Mouse (Mus musculus) liver, adult 2 months (tissue): Measurements from ENCODE around the gene 1700028K03Rik. TPM values are rescaled to one million over a fixed set of nuclear protein-coding genes. Genes with fewer than 3 reads are reported as not detected.

Experiments
- DNase-seq: peaks from one replicate; pipeline ENCODE4 v3.0.0-alpha.2; 2011; ENCODE audit warnings: low read depth, low spot score; ENCODE audit errors: extremely low read depth
- H3K27ac ChIP-seq: fragments of 200-500 bp; replicated peaks from 2 replicates; pipeline ENCODE4 v1.5.1; 2012; ENCODE audit warnings: low read depth, mild to moderate bottlenecking, control low read depth, inconsistent platforms, low read length; ENCODE audit not compliant: insufficient read depth
- H3K27me3 ChIP-seq: fragments of 200-500 bp; 2 replicates; pipeline ENCODE4 v1.6.1; 2012; ENCODE audit warnings: mild to moderate bottlenecking, moderate library complexity, low read length, inconsistent platforms; ENCODE audit not compliant: control insufficient read depth, insufficient read depth
- H3K36me3 ChIP-seq: fragments of 200-500 bp; 2 replicates; pipeline ENCODE4 v1.6.1; 2012; ENCODE audit warnings: low read length, inconsistent platforms; ENCODE audit not compliant: control insufficient read depth, insufficient read depth
- H3K4me1 ChIP-seq: fragments of 200-500 bp; 2 replicates; pipeline ENCODE4 v1.6.1; 2011; ENCODE audit warnings: low read length; ENCODE audit not compliant: control insufficient read depth, insufficient read depth
- H3K4me3 ChIP-seq: fragments of 200-500 bp; 2 replicates; pipeline ENCODE4 v1.5.1; 2011; ENCODE audit warnings: low read depth, mild to moderate bottlenecking, control low read depth, low read length, moderate library complexity; ENCODE audit not compliant: insufficient read depth
- H3K79me2 ChIP-seq: fragments of 200-500 bp; 2 replicates; pipeline ENCODE4 v1.6.1; 2012; ENCODE audit warnings: inconsistent platforms, mild to moderate bottlenecking, low read length, moderate library complexity; ENCODE audit not compliant: control insufficient read depth, insufficient read depth
- H3K9ac ChIP-seq: fragments of 200-500 bp; 2 replicates; pipeline ENCODE4 v1.6.1; 2012; ENCODE audit warnings: low read depth, mild to moderate bottlenecking, control low read depth, inconsistent platforms, low read length
- CTCF ChIP-seq: fragments of 200-500 bp; IDR thresholded peaks from 2 replicates; pipeline ENCODE4 v1.5.1; 2011; ENCODE audit warnings: low read depth, low read length, control low read depth
- POLR2A ChIP-seq: fragments of 200-500 bp; IDR thresholded peaks from 2 replicates; pipeline ENCODE4 v1.6.1; 2011; ENCODE audit warnings: low read length, control low read depth; ENCODE audit not compliant: insufficient read depth; ENCODE audit errors: extremely low read depth
- WGBS: fragments of 180-500 bp; shearing (Covaris S2); methylation state at CpG from one replicate; pipeline ENCODE4 v1.1.7; 2018; 5-methylcytosine and 5-hydroxymethylcytosine counted together
- polyA plus RNA-seq: library from polyadenylated mRNA; depleted of rRNA; stranded (reverse); fragments of >200 nt; gene quantifications from 2 replicates; pipeline ENCODE4 v1.2.3, GENCODE M21; 2012
- total RNA-seq: library from RNA; depleted of rRNA; stranded (reverse); fragments of >200 nt; gene quantifications from 2 replicates; pipeline ENCODE4 v1.2.3, GENCODE M21; 2014

1700028K03Rik gene
- total and polyA plus RNA-seq, 2 experiments: 0.18 TPM; not detected in 1

DNA sequence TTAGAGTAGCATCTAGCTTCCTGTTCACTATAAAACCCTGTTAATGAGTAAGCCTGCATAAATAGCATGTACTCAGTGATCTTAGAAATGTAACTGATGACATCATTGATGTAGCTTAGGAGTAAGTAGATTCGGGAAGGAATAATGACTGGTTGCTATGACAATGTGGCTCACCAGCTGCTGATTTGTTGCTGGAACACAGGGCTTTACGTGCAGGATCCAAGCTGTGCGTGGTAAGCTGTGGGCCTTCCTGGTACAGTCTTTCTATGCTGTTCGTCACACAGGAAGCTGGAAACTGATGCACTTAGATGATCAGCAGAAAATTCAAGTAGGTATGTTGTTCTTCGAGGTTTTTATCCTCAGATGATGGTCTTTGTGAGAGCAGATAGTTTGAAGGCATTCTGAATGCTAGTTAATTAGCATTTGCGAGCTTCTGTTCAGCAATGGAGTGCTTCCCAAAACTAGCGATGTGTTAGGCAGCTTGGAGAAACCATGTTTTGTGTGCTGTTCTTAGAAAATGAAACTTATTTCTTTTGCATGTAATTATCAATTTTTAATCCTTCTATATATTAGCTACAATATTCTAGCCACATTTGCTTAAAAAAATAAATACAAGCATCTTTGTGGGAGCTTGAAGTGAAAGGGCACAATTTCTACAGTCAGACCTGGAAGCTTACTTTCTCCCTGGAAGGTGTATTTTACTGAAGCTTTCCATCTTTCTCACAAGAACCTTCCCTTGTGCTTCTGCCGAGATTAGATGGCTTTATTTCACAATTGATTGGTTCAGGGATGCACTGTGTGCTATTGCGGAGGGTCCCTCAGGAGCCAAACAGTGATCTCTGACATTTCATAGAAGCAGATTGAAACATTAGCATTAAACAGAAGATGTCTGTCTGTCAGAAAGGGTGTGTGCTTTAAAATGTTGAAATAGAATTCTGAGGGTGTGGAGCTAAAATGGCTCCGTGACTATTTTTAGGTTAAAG, 36.7 kb upstream of the 1700028K03Rik start:
- no peak overlapping the region for H3K9ac ChIP-seq
- WGBS: 89% methylated on average over 10 of the region's 10 CpGs

DNA sequence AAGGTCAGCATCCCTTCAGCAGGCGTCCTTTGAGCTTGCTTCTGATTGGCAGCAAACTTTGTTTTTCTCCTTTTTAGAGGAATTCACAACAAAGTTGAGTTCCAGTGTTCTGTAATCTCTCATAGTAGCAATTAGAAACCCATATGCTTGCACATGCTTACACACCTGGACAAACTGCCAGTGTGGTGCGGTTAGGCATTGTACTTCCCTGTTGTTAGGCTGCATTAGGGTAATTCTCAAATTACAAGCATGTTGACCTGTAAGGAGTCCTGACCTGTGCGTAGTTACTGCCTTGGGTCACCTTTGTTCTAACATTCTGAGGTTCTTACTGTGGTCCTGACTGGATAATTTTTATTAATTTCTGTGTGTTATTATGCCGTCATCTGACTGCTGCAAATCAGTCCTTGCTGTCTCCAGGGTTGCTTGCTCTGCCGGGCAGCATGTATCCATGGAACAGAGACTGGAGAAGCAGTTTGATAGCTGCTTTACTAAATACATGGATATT, 35.7 kb upstream of the 1700028K03Rik start:
- 0 out of 2 replicates have a peak, but pooled peaks cover 2% of the 10 kb centered on the region for H3K36me3 ChIP-seq
- H3K27me3 ChIP-seq: no peaks in the 10 kb centered on the region
- H3K9ac ChIP-seq: no peak overlapping the region
- DNase-seq: no peak
- H3K79me2 ChIP-seq: no peaks in the 10 kb centered on the region
- H3K4me1 ChIP-seq: no peaks in the 10 kb centered on the region
- no peak overlapping the region for H3K27ac ChIP-seq
- no peak overlapping the region for H3K4me3 ChIP-seq
- TF ChIP-seq CTCF (no peak), POLR2A (no peak)
- 83% methylated on average over 5 of the region's 5 CpGs for WGBS

More for the DNA sequence above, 36.7 kb upstream of the 1700028K03Rik start:
- Histone ChIP-seq H3K36me3 (no peaks in the 10 kb centered on the region; the same call in 1 of the 2 replicates), H3K27me3 (no peaks in the 10 kb centered on the region), H3K27ac (no peak overlapping the region), H3K4me1 (no peaks in the 10 kb centered on the region), H3K79me2 (no peaks in the 10 kb centered on the region), H3K4me3 (no peak overlapping the region)
- TF ChIP-seq CTCF (no peak), POLR2A (no peak)
- no peak for DNase-seq

DNA sequence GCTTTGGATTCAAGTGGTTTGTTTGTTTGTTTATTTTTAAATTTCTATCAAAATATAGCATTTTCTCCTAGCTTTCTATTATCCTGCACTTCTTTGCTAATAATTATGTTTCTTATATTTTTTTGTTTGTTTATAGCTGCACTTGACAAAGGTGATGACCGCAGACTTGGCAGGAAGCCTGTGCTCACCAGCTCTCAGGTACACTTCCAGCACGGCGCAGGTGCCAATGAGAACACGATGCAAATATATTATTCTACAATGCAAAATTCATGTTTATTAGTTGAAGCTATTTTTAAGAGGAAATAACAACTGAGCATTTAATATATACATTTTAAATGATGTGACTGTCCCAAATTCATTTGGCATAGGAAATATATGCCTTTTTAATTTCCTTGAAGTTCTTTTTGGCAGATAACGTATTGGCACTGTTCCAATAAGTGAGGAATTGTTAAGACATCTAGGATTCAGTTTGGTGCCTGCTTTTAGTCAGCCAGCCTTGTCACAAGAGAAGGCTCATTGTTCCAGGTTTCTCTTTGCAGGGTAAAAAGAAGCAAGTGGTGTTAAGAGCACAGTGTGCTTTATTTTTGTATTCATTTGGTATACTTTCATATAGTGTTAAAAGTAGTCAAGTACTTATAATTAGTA, 34.5 kb upstream of the 1700028K03Rik start:
- H3K27me3 ChIP-seq: no peaks in the 10 kb centered on the region
- TF ChIP-seq CTCF (no peak), POLR2A (no peak)
- no peak overlapping the region for H3K4me3 ChIP-seq
- H3K36me3 ChIP-seq: peaks cover 7% of the 10 kb centered on the region; the same call in 1 of the 2 replicates
- H3K27ac ChIP-seq: no peak overlapping the region
- H3K4me1 ChIP-seq: no peaks in the 10 kb centered on the region
- DNase-seq: no peak
- 89% methylated on average over 5 of the region's 5 CpGs for WGBS
- no peaks in the 10 kb centered on the region for H3K79me2 ChIP-seq
- no peak overlapping the region for H3K9ac ChIP-seq

DNA sequence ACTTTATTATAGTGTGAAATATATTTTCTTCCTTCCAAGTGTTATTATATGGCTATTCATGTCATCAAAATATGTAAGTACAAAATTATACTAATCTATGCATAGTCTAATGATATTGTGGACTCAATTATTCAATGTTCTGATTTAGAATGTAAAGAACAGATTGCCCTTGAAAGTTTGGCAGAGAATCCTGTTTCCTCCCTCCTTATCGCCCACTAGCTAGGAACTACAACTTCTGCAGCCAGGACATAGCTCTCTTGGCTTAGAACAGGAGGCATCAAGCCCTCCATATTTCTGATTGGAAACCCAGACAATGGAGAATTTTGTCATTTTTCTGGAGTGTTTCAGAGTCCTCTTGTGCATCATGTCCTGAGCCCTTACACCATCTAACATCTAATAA, 33.8 kb upstream of the 1700028K03Rik start:
- DNase-seq: no peak
- Histone ChIP-seq H3K79me2 (no peaks in the 10 kb centered on the region), H3K4me1 (no peaks in the 10 kb centered on the region), H3K27me3 (no peaks in the 10 kb centered on the region), H3K36me3 (peaks cover 8% of the 10 kb centered on the region; the same call in 1 of the 2 replicates), H3K27ac (no peak overlapping the region), H3K4me3 (no peak overlapping the region), H3K9ac (no peak overlapping the region)
- TF ChIP-seq POLR2A: no peak
- no peak for TF ChIP-seq CTCF
- 88% methylated on average over 1 of the region's 1 CpGs for WGBS

DNA sequence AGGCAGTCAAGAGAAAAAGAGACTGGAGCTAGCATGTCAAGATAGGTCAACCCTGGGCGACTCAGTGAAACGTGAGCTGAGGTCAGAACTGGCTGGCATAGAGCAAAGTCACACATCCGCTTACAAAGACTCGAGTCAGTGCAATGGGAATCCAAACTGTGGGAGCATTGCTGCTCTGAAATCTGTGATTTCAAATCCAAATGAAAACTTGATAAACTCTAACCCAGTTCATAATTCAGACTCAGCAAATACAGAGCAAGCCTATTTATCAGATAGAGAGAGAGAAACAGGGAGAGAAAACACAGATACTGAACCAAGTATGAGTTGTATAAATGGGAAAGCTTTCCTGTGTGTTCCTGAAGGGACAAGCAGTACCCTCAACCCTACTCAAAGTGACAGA, 27.2 kb upstream of the 1700028K03Rik start, which contains the start of gene Gm42669:
Gm42669 (plus strand) TSS at position 301 of the 400 bp plus-strand sequence.
- Histone ChIP-seq H3K4me3 (no peak within 1 kb of the TSS), H3K36me3 (peaks cover 9% of the 10 kb centered on the region; the same call in 1 of the 2 replicates), H3K27ac (no peak within 1 kb of the TSS), H3K9ac (no peak within 1 kb of the TSS), H3K27me3 (no peaks in the 10 kb centered on the region), H3K4me1 (no peaks in the 10 kb centered on the region), H3K79me2 (no peaks in the 10 kb centered on the region)
- WGBS: 82% methylated on average over 4 of the region's 4 CpGs
- no peak for TF ChIP-seq POLR2A
- no peak for TF ChIP-seq CTCF
- DNase-seq: no peak
